Mouse (Mus musculus): Measurements from ENCODE around the gene Ccdc187. TPM values are rescaled to one million over a fixed set of nuclear protein-coding genes. Genes with fewer than 3 reads are reported as not detected.

Gene Ccdc187
- 0.02 TPM in 1 of 2 replicates, not detected in the other for polyA plus RNA-seq (2016; fragmentation: Nextera tagmentation; extraction: Ambion mirVana)

- Histone ChIP-seq H3K27ac (no peak within 1 kb of the TSS), H3K4me1 (peaks cover 44% of the 10 kb centered on the region), H3K9me3 (no peaks in the 10 kb centered on the region), H3K36me3 (no peaks in the 10 kb centered on the region), H3K4me3 (no peak within 1 kb of the TSS), H3K27me3 (ENCODE audit: insufficient read depth, poor library complexity, severe bottlenecking) (peaks cover 28% of the 10 kb centered on the region)
- 71% methylated on average over 2 of the region's 2 CpGs for WGBS
- no peak for DNase-seq (ENCODE audit: low spot score)
Observed at GRCm38 (mm10) chr2:26294457-26294856, at the start of gene Ccdc187. Gene Ccdc187, minus strand, starts transcription at chr2:26294557.

- Histone ChIP-seq H3K27me3 (ENCODE audit: insufficient read depth, poor library complexity, severe bottlenecking) (no peaks in the 10 kb centered on the region), H3K27ac (peak overlapping the region; percentile 86), H3K4me3 (0 out of 2 replicates have a peak overlapping the region, but pooled peaks have one; percentile 35), H3K9me3 (no peaks in the 10 kb centered on the region), H3K36me3 (peaks cover 89% of the 10 kb centered on the region), H3K4me1 (peaks cover 55% of the 10 kb centered on the region)
- no peak for DNase-seq (ENCODE audit: low spot score)
- 60% methylated on average over 11 of the region's 11 CpGs for WGBS
Observed at GRCm38 (mm10) chr2:26342609-26343490, 48.5 kb upstream of the Ccdc187 start.

GRCm38 (mm10) chr2:26342044-26342443, 47.7 kb upstream of the Ccdc187 start:
- Histone ChIP-seq H3K36me3 (peaks cover 81% of the 10 kb centered on the region), H3K4me3 (peak overlapping the region; percentile 35; the same call in 1 of the 2 replicates), H3K9me3 (no peaks in the 10 kb centered on the region), H3K27me3 (ENCODE audit: insufficient read depth, poor library complexity, severe bottlenecking) (no peaks in the 10 kb centered on the region), H3K27ac (peak overlapping the region; percentile 86), H3K4me1 (peaks cover 51% of the 10 kb centered on the region)
- DNase-seq (ENCODE audit: low spot score) = no peak
- 65% methylated on average over 10 of the region's 10 CpGs for WGBS

GRCm38 (mm10) chr2:26341510-26341981, 47.2 kb upstream of the Ccdc187 start:
- Histone ChIP-seq H3K27me3 (ENCODE audit: insufficient read depth, poor library complexity, severe bottlenecking) (no peaks in the 10 kb centered on the region), H3K27ac (peak overlapping the region; percentile 86), H3K9me3 (no peaks in the 10 kb centered on the region), H3K36me3 (peaks cover 76% of the 10 kb centered on the region), H3K4me3 (peak overlapping the region; percentile 35), H3K4me1 (peaks cover 48% of the 10 kb centered on the region)
- DNase-seq (ENCODE audit: low spot score) = no peak
- WGBS = 37% methylated on average over 2 of the region's 2 CpGs

- WGBS = 84% methylated on average over 5 of the region's 5 CpGs
- H3K36me3 ChIP-seq = peaks cover 53% of the 10 kb centered on the region
Observed at GRCm38 (mm10) chr2:26339204-26339551, 44.8 kb upstream of the Ccdc187 start.

GRCm38 (mm10) chr2:26338302-26339203, 44.2 kb upstream of the Ccdc187 start:
- Histone ChIP-seq H3K4me3 (no peak overlapping the region), H3K27ac (no peak overlapping the region), H3K27me3 (ENCODE audit: insufficient read depth, poor library complexity, severe bottlenecking) (no peaks in the 10 kb centered on the region), H3K36me3 (peaks cover 48% of the 10 kb centered on the region), H3K9me3 (no peaks in the 10 kb centered on the region), H3K4me1 (peaks cover 43% of the 10 kb centered on the region)
- WGBS = 87% methylated on average over 10 of the region's 13 CpGs
- DNase-seq (ENCODE audit: low spot score) = no peak

More at GRCm38 (mm10) chr2:26339204-26339551, 44.8 kb upstream of the Ccdc187 start:
- no peaks in the 10 kb centered on the region for H3K9me3 ChIP-seq
- H3K27ac ChIP-seq = no peak overlapping the region
- no peak overlapping the region for H3K4me3 ChIP-seq
- H3K4me1 ChIP-seq = peaks cover 47% of the 10 kb centered on the region
- no peaks in the 10 kb centered on the region for H3K27me3 ChIP-seq (ENCODE audit: insufficient read depth, poor library complexity, severe bottlenecking)
- DNase-seq (ENCODE audit: low spot score) = no peak

GRCm38 (mm10) chr2:26330702-26331101, 36.3 kb upstream of the Ccdc187 start:
- no peaks in the 10 kb centered on the region for H3K9me3 ChIP-seq
- no peak overlapping the region for H3K27ac ChIP-seq
- no peaks in the 10 kb centered on the region for H3K27me3 ChIP-seq (ENCODE audit: insufficient read depth, poor library complexity, severe bottlenecking)
- H3K4me1 ChIP-seq = peaks cover 16% of the 10 kb centered on the region
- WGBS = 75% methylated on average over 6 of the region's 6 CpGs
- H3K36me3 ChIP-seq = peaks cover 58% of the 10 kb centered on the region
- DNase-seq (ENCODE audit: low spot score) = no peak
- H3K4me3 ChIP-seq = no peak overlapping the region

GRCm38 (mm10) chr2:26330056-26330468, 35.7 kb upstream of the Ccdc187 start:
- Histone ChIP-seq H3K36me3 (peaks cover 65% of the 10 kb centered on the region), H3K27me3 (ENCODE audit: insufficient read depth, poor library complexity, severe bottlenecking) (no peaks in the 10 kb centered on the region), H3K27ac (peak overlapping the region; percentile 72)

GRCm38 (mm10) chr2:26329402-26329801, 35.0 kb upstream of the Ccdc187 start:
- 48% methylated on average over 8 of the region's 8 CpGs for WGBS
- Histone ChIP-seq H3K9me3 (no peaks in the 10 kb centered on the region), H3K4me3 (no peak overlapping the region), H3K36me3 (peaks cover 71% of the 10 kb centered on the region), H3K27ac (peak overlapping the region; percentile 72), H3K4me1 (peaks cover 23% of the 10 kb centered on the region), H3K27me3 (ENCODE audit: insufficient read depth, poor library complexity, severe bottlenecking) (no peaks in the 10 kb centered on the region)
- peak; percentile 91 for DNase-seq (ENCODE audit: low spot score)

More at GRCm38 (mm10) chr2:26330056-26330468, 35.7 kb upstream of the Ccdc187 start:
- Histone ChIP-seq H3K9me3 (no peaks in the 10 kb centered on the region), H3K4me3 (no peak overlapping the region), H3K4me1 (peaks cover 22% of the 10 kb centered on the region)
- DNase-seq (ENCODE audit: low spot score) = no peak
- WGBS = 90% methylated on average over 4 of the region's 4 CpGs

- Histone ChIP-seq H3K9me3 (no peaks in the 10 kb centered on the region), H3K36me3 (peaks cover 85% of the 10 kb centered on the region), H3K27ac (no peak overlapping the region), H3K4me1 (peaks cover 23% of the 10 kb centered on the region), H3K27me3 (ENCODE audit: insufficient read depth, poor library complexity, severe bottlenecking) (no peaks in the 10 kb centered on the region), H3K4me3 (no peak overlapping the region)
- 90% methylated on average over 4 of the region's 4 CpGs for WGBS
- no peak for DNase-seq (ENCODE audit: low spot score)
Observed at GRCm38 (mm10) chr2:26327852-26328251, 33.5 kb upstream of the Ccdc187 start.

- WGBS = 60% methylated on average over 15 of the region's 15 CpGs
- Histone ChIP-seq H3K27me3 (ENCODE audit: insufficient read depth, poor library complexity, severe bottlenecking) (no peaks in the 10 kb centered on the region), H3K36me3 (peaks cover 83% of the 10 kb centered on the region), H3K4me1 (peaks cover 26% of the 10 kb centered on the region), H3K4me3 (no peak overlapping the region), H3K9me3 (no peaks in the 10 kb centered on the region), H3K27ac (peak overlapping the region; percentile 36; the same call in 1 of the 2 replicates)
- DNase-seq (ENCODE audit: low spot score) = peak; percentile 89
Observed at GRCm38 (mm10) chr2:26325386-26326181, 31.2 kb upstream of the Ccdc187 start.

GRCm38 (mm10) chr2:26324917-26325316, 30.6 kb upstream of the Ccdc187 start:
- Histone ChIP-seq H3K4me3 (no peak overlapping the region), H3K9me3 (no peaks in the 10 kb centered on the region), H3K27me3 (ENCODE audit: insufficient read depth, poor library complexity, severe bottlenecking) (no peaks in the 10 kb centered on the region), H3K27ac (no peak overlapping the region), H3K4me1 (peaks cover 26% of the 10 kb centered on the region), H3K36me3 (peaks cover 77% of the 10 kb centered on the region)
- DNase-seq (ENCODE audit: low spot score) = no peak
- 47% methylated on average over 2 of the region's 2 CpGs for WGBS
